Mouse (Mus musculus) neural tube, embryonic 13.5 days (tissue): ENCODE measurements around the gene Gal3st2. TPM values are rescaled to one million over a fixed set of nuclear protein-coding genes. Genes with fewer than 3 reads are reported as not detected.
"Not testable (repeated sequence)": the region's sequence is repeated elsewhere in the genome, so short reads cannot be mapped to it uniquely, and the experiment has no call there.

Source experiments
- ATAC-seq: fragments of 200-750 bp; cut with Nextera tagmentation; 2 replicates; pipeline ENCODE4 v1.8.0; 2017; ENCODE audit warnings: low read depth, mild to moderate bottlenecking, moderate TSS enrichment, moderate library complexity
- H3K27ac ChIP-seq: fragments of 300-500 bp; sonication (generic); replicated peaks from 2 replicates; pipeline ENCODE4 v1.5.1; 2015; ENCODE audit warnings: moderate library complexity, mild to moderate bottlenecking, inconsistent platforms
- H3K27me3 ChIP-seq: fragments of 300-500 bp; sonication (generic); 2 replicates; pipeline ENCODE4 v1.6.1; 2015; ENCODE audit warnings: mild to moderate bottlenecking, inconsistent platforms
- H3K36me3 ChIP-seq: fragments of 300-500 bp; sonication (generic); 2 replicates; pipeline ENCODE4 v1.6.1; 2015; ENCODE audit warnings: mild to moderate bottlenecking, inconsistent platforms
- H3K4me1 ChIP-seq: fragments of 300-500 bp; sonication (generic); replicated peaks from 2 replicates; pipeline ENCODE4 v1.6.1; 2015; ENCODE audit warnings: inconsistent platforms
- H3K4me2 ChIP-seq: fragments of 300-500 bp; sonication (generic); 2 replicates; pipeline ENCODE4 v1.6.1; 2015; ENCODE audit warnings: inconsistent platforms, mild to moderate bottlenecking, moderate library complexity
- H3K4me3 ChIP-seq: fragments of 300-500 bp; sonication (generic); 2 replicates; pipeline ENCODE4 v1.5.1; 2015; ENCODE audit warnings: mild to moderate bottlenecking, inconsistent platforms
- H3K9ac ChIP-seq: fragments of 300-500 bp; sonication (generic); 2 replicates; pipeline ENCODE4 v1.6.1; 2015; ENCODE audit warnings: moderate library complexity, mild to moderate bottlenecking, inconsistent platforms
- H3K9me3 ChIP-seq: fragments of 300-500 bp; sonication (generic); 2 replicates; pipeline ENCODE4 v1.6.1; 2016; ENCODE audit warnings: inconsistent platforms
- WGBS: fragments of 180-500 bp; shearing (Covaris S2); methylation state at CpG from one replicate; pipeline ENCODE4 v1.1.7; 2015; 5-methylcytosine and 5-hydroxymethylcytosine counted together
- polyA plus RNA-seq: library from polyadenylated mRNA; unstranded; fragments of >200 nt; fragmentation: Nextera tagmentation; extraction: Ambion mirVana; gene quantifications from 2 replicates; pipeline ENCODE4 v1.2.1, GENCODE M21; 2015

Gene Gal3st2
- polyA plus RNA-seq, result not detected in 2 replicates

- not testable (repeated sequence) for H3K9me3 ChIP-seq, ATAC-seq, H3K4me3 ChIP-seq, H3K27ac ChIP-seq, H3K4me1 ChIP-seq, H3K4me2 ChIP-seq, H3K27me3 ChIP-seq, H3K36me3 ChIP-seq, H3K9ac ChIP-seq
- WGBS, result 60% methylated on average over 2 of the region's 2 CpGs
Measured at GRCm38 (mm10) chr1:93861048-93861447, at the start of gene Gal3st2. Gal3st2 (plus strand) TSS chr1:93861306.

GRCm38 (mm10) chr1:93811495-93812039 is 49.5 kb upstream of the Gal3st2 start:
- Histone ChIP-seq H3K4me1 (no peaks in the 10 kb centered on the region), H3K36me3 (peaks cover 89% of the 10 kb centered on the region)
- 96% methylated on average over 8 of the region's 8 CpGs for WGBS

GRCm38 (mm10) chr1:93817823-93818532 is 43.1 kb upstream of the Gal3st2 start:
- Histone ChIP-seq H3K9ac (no peak overlapping the region), H3K9me3 (no peaks in the 10 kb centered on the region), H3K27me3 (no peaks in the 10 kb centered on the region), H3K4me1 (no peaks in the 10 kb centered on the region), H3K4me2 (no peak overlapping the region), H3K36me3 (peaks cover 86% of the 10 kb centered on the region), H3K27ac (no peak overlapping the region), H3K4me3 (no peak overlapping the region)
- no peak for ATAC-seq
- WGBS, result 92% methylated on average over 8 of the region's 8 CpGs

More at GRCm38 (mm10) chr1:93811495-93812039, 49.5 kb upstream of the Gal3st2 start:
- ATAC-seq, result no peak
- Histone ChIP-seq H3K27me3 (no peaks in the 10 kb centered on the region), H3K4me3 (no peak overlapping the region), H3K9me3 (no peaks in the 10 kb centered on the region), H3K4me2 (no peak overlapping the region), H3K27ac (no peak overlapping the region), H3K9ac (no peak overlapping the region)

- WGBS, result 75% methylated on average over 7 of the region's 7 CpGs
- Histone ChIP-seq H3K4me2 (no peak overlapping the region), H3K27me3 (no peaks in the 10 kb centered on the region), H3K4me3 (no peak overlapping the region), H3K9ac (no peak overlapping the region), H3K4me1 (no peaks in the 10 kb centered on the region), H3K36me3 (peaks cover 78% of the 10 kb centered on the region), H3K9me3 (no peaks in the 10 kb centered on the region), H3K27ac (no peak overlapping the region)
- no peak for ATAC-seq
Measured at GRCm38 (mm10) chr1:93818722-93819121, 42.4 kb upstream of the Gal3st2 start.

GRCm38 (mm10) chr1:93823796-93824495 is 37.2 kb upstream of the Gal3st2 start:
- Histone ChIP-seq H3K27ac (peak overlapping the region; percentile 95), H3K4me3 (peak overlapping the region; percentile 50; the same call in 1 of the 2 replicates), H3K4me2 (peak overlapping the region; percentile 81; the same call in 1 of the 2 replicates), H3K27me3 (no peaks in the 10 kb centered on the region), H3K9ac (peak overlapping the region; percentile 73), H3K4me1 (peaks cover 18% of the 10 kb centered on the region), H3K36me3 (peaks cover 27% of the 10 kb centered on the region), H3K9me3 (no peaks in the 10 kb centered on the region)
- ATAC-seq, result no peak
- WGBS, result 85% methylated on average over 3 of the region's 3 CpGs

- peak within 1 kb of the TSS; percentile 73 for H3K9ac ChIP-seq
- peak within 1 kb of the TSS; percentile 81 for H3K4me2 ChIP-seq
- H3K4me3 ChIP-seq, result peak within 1 kb of the TSS; percentile 50
- H3K4me1 ChIP-seq, result peaks cover 18% of the 10 kb centered on the region
- WGBS, result 3% methylated on average over 10 of the region's 10 CpGs
- H3K27me3 ChIP-seq, result no peaks in the 10 kb centered on the region
- peaks cover 24% of the 10 kb centered on the region for H3K36me3 ChIP-seq
- no peaks in the 10 kb centered on the region for H3K9me3 ChIP-seq
- peak; percentile 29 for ATAC-seq
- H3K27ac ChIP-seq, result peak within 1 kb of the TSS; percentile 95
Measured at GRCm38 (mm10) chr1:93824609-93825008, 36.5 kb upstream of the Gal3st2 start, which contains the start of gene D2hgdh. D2hgdh (plus strand) TSS chr1:93824909.

- H3K4me2 ChIP-seq, result peak overlapping the region; percentile 81
- peak overlapping the region; percentile 95 for H3K27ac ChIP-seq
- H3K36me3 ChIP-seq, result peaks cover 21% of the 10 kb centered on the region
- no peaks in the 10 kb centered on the region for H3K9me3 ChIP-seq
- H3K27me3 ChIP-seq, result no peaks in the 10 kb centered on the region
- peak overlapping the region; percentile 50 for H3K4me3 ChIP-seq
- H3K9ac ChIP-seq, result peak overlapping the region; percentile 73
- under 1% methylated on average over 30 of the region's 30 CpGs for WGBS
- ATAC-seq, result peak; percentile 97
- H3K4me1 ChIP-seq, result peaks cover 18% of the 10 kb centered on the region
Measured at GRCm38 (mm10) chr1:93825105-93825674, 35.9 kb upstream of the Gal3st2 start.

GRCm38 (mm10) chr1:93825771-93826539 is 35.2 kb upstream of the Gal3st2 start:
- peak overlapping the region; percentile 81 for H3K4me2 ChIP-seq
- H3K27ac ChIP-seq, result peak overlapping the region; percentile 95
- 36% methylated on average over 27 of the region's 27 CpGs for WGBS
- peak overlapping the region; percentile 73 for H3K9ac ChIP-seq
- no peaks in the 10 kb centered on the region for H3K9me3 ChIP-seq
- ATAC-seq, result peak; percentile 55
- no peaks in the 10 kb centered on the region for H3K27me3 ChIP-seq
- peaks cover 18% of the 10 kb centered on the region for H3K4me1 ChIP-seq
- peaks cover 14% of the 10 kb centered on the region for H3K36me3 ChIP-seq
- H3K4me3 ChIP-seq, result peak overlapping the region; percentile 50

- Histone ChIP-seq H3K27me3 (no peaks in the 10 kb centered on the region), H3K9me3 (no peaks in the 10 kb centered on the region), H3K36me3 (peaks cover 9% of the 10 kb centered on the region), H3K9ac (0 out of 2 replicates have a peak overlapping the region, but pooled peaks have one; percentile 73), H3K4me1 (peaks cover 18% of the 10 kb centered on the region), H3K4me2 (peak overlapping the region; percentile 81), H3K27ac (peak overlapping the region; percentile 95; the same call in 1 of the 2 replicates), H3K4me3 (peak overlapping the region; percentile 50; the same call in 1 of the 2 replicates)
- no peak for ATAC-seq
- WGBS, result 95% methylated on average over 9 of the region's 9 CpGs
Measured at GRCm38 (mm10) chr1:93826540-93826835, 34.6 kb upstream of the Gal3st2 start.

- H3K36me3 ChIP-seq, result peaks cover 17% of the 10 kb centered on the region
- 83% methylated on average over 2 of the region's 4 CpGs for WGBS
- not testable (repeated sequence) for H3K4me1 ChIP-seq, H3K9me3 ChIP-seq, H3K9ac ChIP-seq, H3K4me2 ChIP-seq, H3K4me3 ChIP-seq, H3K27me3 ChIP-seq, H3K27ac ChIP-seq
- ATAC-seq, result 0 out of 2 replicates have a peak, but pooled peaks have one; percentile 33
Measured at GRCm38 (mm10) chr1:93832754-93833360, 28.2 kb upstream of the Gal3st2 start.

- no peak overlapping the region for H3K9ac ChIP-seq
- H3K27ac ChIP-seq, result no peak overlapping the region
- H3K4me2 ChIP-seq, result no peak overlapping the region
- H3K9me3 ChIP-seq, result no peaks in the 10 kb centered on the region
- WGBS, result 91% methylated on average over 7 of the region's 7 CpGs
- no peaks in the 10 kb centered on the region for H3K27me3 ChIP-seq
- H3K4me1 ChIP-seq, result no peaks in the 10 kb centered on the region
- no peak overlapping the region for H3K4me3 ChIP-seq
- ATAC-seq, result no peak
- H3K36me3 ChIP-seq, result peaks cover 20% of the 10 kb centered on the region
Measured at GRCm38 (mm10) chr1:93834671-93835150, 26.4 kb upstream of the Gal3st2 start.
